Mouse (Mus musculus): Measurements from ENCODE around the gene Neto2. TPM values are rescaled to one million over a fixed set of nuclear protein-coding genes. Genes with fewer than 3 reads are reported as not detected.
A peak's percentile ranks its signal among the peaks of the same experiment; 100 is the strongest.
"Not testable (repeated sequence)": the region's sequence is repeated elsewhere in the genome, so short reads cannot be mapped to it uniquely, and the experiment has no call there.

The Neto2 gene
- 1 to 10 TPM; 4.0 to 8.0 TPM for total RNA-seq (2021)
- long read RNA-seq, experiment 1, full-length matches to known transcripts, result 2 of 3 reads
- long read RNA-seq, experiment 1, partial matches to known transcripts, result 1 of 3 reads
- long read RNA-seq, experiment 1, other reads (novel, unspliced or antisense), result 0 of 3 reads
- long read RNA-seq, experiment 2, partial matches to known transcripts, result 0 of 1 reads
- long read RNA-seq, experiment 2, other reads (novel, unspliced or antisense), result 1 of 1 reads

- peak; percentile 76 to 87 for DNase-seq
Measured at GRCm38 (mm10) chr8:85700751-85701351, at the start of gene Neto2. Neto2 (minus strand) TSS chr8:85700924.

GRCm38 (mm10) chr8:85745053-85745452 lies 44.3 kb upstream of the Neto2 start:
- no peak for DNase-seq

- DNase-seq, result no peak
Measured at GRCm38 (mm10) chr8:85730545-85730944, 29.8 kb upstream of the Neto2 start.

- DNase-seq, result peak; percentile 47 to 48
Measured at GRCm38 (mm10) chr8:85717271-85717670, 16.5 kb upstream of the Neto2 start.

GRCm38 (mm10) chr8:85716696-85717095 lies 16.0 kb upstream of the Neto2 start:
- peak; percentile 6 to 12 for DNase-seq

- DNase-seq, result no peak
Measured at GRCm38 (mm10) chr8:85706988-85707387, 6.3 kb upstream of the Neto2 start.

GRCm38 (mm10) chr8:85700101-85700750 lies 498 bp downstream of the Neto2 start:
- DNase-seq, result peak; percentile 66 to 82

GRCm38 (mm10) chr8:85699051-85699450 lies 1.7 kb downstream of the Neto2 start:
- DNase-seq, result peak; percentile 67 to 78

GRCm38 (mm10) chr8:85665146-85665545 lies 35.6 kb downstream of the Neto2 start:
- peak in 1 of 2 experiments; percentile 33 for DNase-seq

GRCm38 (mm10) chr8:85661995-85662394 lies 38.7 kb downstream of the Neto2 start:
- peak; percentile 61 to 74 for DNase-seq

- no peak for DNase-seq
Measured at GRCm38 (mm10) chr8:85651201-85651600, 49.5 kb downstream of the Neto2 start.

- DNase-seq, result no peak
Measured at GRCm38 (mm10) chr8:85648553-85648952, 52.2 kb downstream of the Neto2 start.

GRCm38 (mm10) chr8:85644921-85645665 lies 55.6 kb downstream of the Neto2 start:
- peak in 1 of 2 experiments; percentile 4 for DNase-seq

- DNase-seq, result no peak
Measured at GRCm38 (mm10) chr8:85624450-85624849, 76.3 kb downstream of the Neto2 start.

GRCm38 (mm10) chr8:85623246-85623645 lies 77.5 kb downstream of the Neto2 start:
- no peak for DNase-seq

- DNase-seq, result no peak
Measured at GRCm38 (mm10) chr8:85618789-85619188, 81.9 kb downstream of the Neto2 start.

GRCm38 (mm10) chr8:85617125-85617524 lies 83.6 kb downstream of the Neto2 start:
- not testable (repeated sequence) for DNase-seq

GRCm38 (mm10) chr8:85608836-85609235 lies 91.9 kb downstream of the Neto2 start:
- DNase-seq, result no peak

- DNase-seq, result no peak
Measured at GRCm38 (mm10) chr8:85607804-85608203, 92.9 kb downstream of the Neto2 start.

- no peak for DNase-seq
Measured at GRCm38 (mm10) chr8:85606974-85607373, 93.8 kb downstream of the Neto2 start.

GRCm38 (mm10) chr8:85606561-85606960 lies 94.2 kb downstream of the Neto2 start:
- no peak for DNase-seq

- no peak for DNase-seq
Measured at GRCm38 (mm10) chr8:85604201-85604600, 96.5 kb downstream of the Neto2 start.
